Mouse (Mus musculus) myocyte (in vitro differentiated cells): ENCODE measurements at regions not wholly inside any gene's neighbourhood (a gene's known extent, or its start where the extent isn't known, plus 50 kb on each side); places are given as distances from the start of the nearest gene placed in this dataset.

Experiments used
- CEBPB ChIP-seq: IDR thresholded peaks from 2 replicates; pipeline ENCODE4 v1.6.1; 2011; ENCODE audit warnings: mild to moderate bottlenecking, moderate library complexity; ENCODE audit not compliant: poor library complexity, insufficient read depth, severe bottlenecking
- MAX ChIP-seq: IDR thresholded peaks from one replicate; pipeline ENCODE4 v1.6.1; 2011; ENCODE audit warnings: low read depth, mild to moderate bottlenecking, control low read depth
- POLR2A ChIP-seq: IDR thresholded peaks from one replicate; pipeline ENCODE4 v1.6.1; 2011; ENCODE audit warnings: low read depth, mild to moderate bottlenecking, control low read depth, moderate library complexity; ENCODE audit not compliant: insufficient read length
- POLR2AphosphoS2 ChIP-seq: IDR thresholded peaks from one replicate; pipeline ENCODE4 v1.6.1; 2011; ENCODE audit warnings: low read depth, control low read depth; ENCODE audit not compliant: insufficient read length
- TCF12 ChIP-seq: IDR thresholded peaks from one replicate; pipeline ENCODE4 v1.6.1; 2011; ENCODE audit warnings: mild to moderate bottlenecking, control low read depth; ENCODE audit not compliant: poor library complexity, insufficient read depth, severe bottlenecking

DNA sequence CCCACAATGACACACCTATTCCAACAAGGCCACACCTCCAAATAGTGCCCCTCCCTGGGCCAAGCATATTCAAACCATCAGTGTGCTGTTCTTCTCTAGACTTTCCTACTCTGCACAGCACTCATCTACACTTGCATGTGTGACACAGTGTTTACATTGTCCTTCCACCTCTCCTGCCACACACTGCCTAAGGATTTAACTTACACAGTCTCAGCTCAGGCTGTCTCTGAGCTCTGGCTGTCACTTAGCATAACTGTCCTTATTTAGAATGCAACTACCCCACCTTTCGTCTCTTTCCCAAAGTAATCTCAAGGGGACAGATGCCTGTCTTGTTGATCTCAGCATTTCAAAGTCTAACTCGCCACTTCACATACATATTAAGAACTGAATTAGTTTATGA is 61.2 kb upstream of the Ptprk start:
- TF ChIP-seq POLR2A = no peak
- no peak for TF ChIP-seq MAX
- TF ChIP-seq POLR2AphosphoS2 = no peak
- no peak for TF ChIP-seq CEBPB
- no peak for TF ChIP-seq TCF12
